ENCODE assay signal across 20 mouse cellular contexts in genomic region chr15:18190490-18190889, GRCm38 (mm10).
"Had no signal": no experiment of that assay in that cellular context is flagged by ENCODE, and none has a peak within 500 bp of the region (broad histone marks: within the 10 kb centered on the region; RNA-seq: fewer than 3 reads in every experiment).

No protein-coding gene starts in this region.

- H3K4me1 ChIP-seq: limb, embryonic 12.5 days; limb, embryonic 15.5 days; lung, embryonic 15.5 days; megakaryocyte, embryonic 14.5 days; midbrain, embryonic 10.5 days; neural tube, embryonic 12.5 days had no signal

- H3K27me3 ChIP-seq: limb, embryonic 12.5 days; limb, embryonic 15.5 days; lung, embryonic 15.5 days; megakaryocyte, embryonic 14.5 days; neural tube, embryonic 12.5 days; neural tube, embryonic 15.5 days had no signal

- H3K9me3 ChIP-seq: limb, embryonic 12.5 days; limb, embryonic 15.5 days; lung, embryonic 15.5 days; megakaryocyte, embryonic 14.5 days; midbrain, embryonic 10.5 days; neural tube, embryonic 12.5 days; neural tube, embryonic 15.5 days had no signal

- ATAC-seq: liver, postnatal 0 days had no signal

- H3K36me3 ChIP-seq: limb, embryonic 12.5 days; limb, embryonic 15.5 days; lung, embryonic 15.5 days; midbrain, embryonic 10.5 days; neural tube, embryonic 12.5 days; neural tube, embryonic 15.5 days had no signal

- H3K4me2 ChIP-seq: limb, embryonic 12.5 days; limb, embryonic 15.5 days; liver, embryonic 11.5 days; lung, embryonic 15.5 days; neural tube, embryonic 12.5 days; neural tube, embryonic 15.5 days had no signal

- H3K27ac ChIP-seq: limb, embryonic 12.5 days; limb, embryonic 15.5 days; liver, embryonic 14.5 days; lung, embryonic 15.5 days; midbrain, embryonic 10.5 days; neural tube, embryonic 12.5 days; neural tube, embryonic 15.5 days; stomach, postnatal 0 days had no signal

- H3K4me3 ChIP-seq: limb, embryonic 12.5 days; limb, embryonic 15.5 days; lung, embryonic 15.5 days; megakaryocyte, embryonic 14.5 days; midbrain, embryonic 10.5 days; neural tube, embryonic 12.5 days; neural tube, embryonic 15.5 days had no signal

- H3K9ac ChIP-seq: limb, embryonic 12.5 days; limb, embryonic 15.5 days; liver, embryonic 14.5 days; liver, postnatal 0 days; lung, embryonic 15.5 days; neural tube, embryonic 12.5 days; neural tube, embryonic 15.5 days had no signal

- DNase-seq: left cerebral cortex, postnatal 4 days; liver, postnatal 0 days; lung, postnatal 10 days; lung, postnatal 36 days; right cerebral cortex, adult 18-20 months; right cerebral cortex, postnatal 14 days; right cerebral cortex, postnatal 4 days; thymus, adult 2 months; thymus, postnatal 14 days; thymus, postnatal 4 days had no signal
